Mouse (Mus musculus) small intestine, adult 2 months (tissue): ENCODE results near the gene Chchd3.

ENCODE experiments used
- CTCF ChIP-seq: fragments of 200-500 bp; IDR thresholded peaks from 2 replicates; pipeline ENCODE4 v1.5.1; 2012; ENCODE audit warnings: low read depth, mild to moderate bottlenecking, control low read depth, inconsistent platforms, low read length, moderate library complexity, mixed read lengths; ENCODE audit not compliant: insufficient replicate concordance, insufficient read length; ENCODE audit errors: extremely low read depth
- POLR2A ChIP-seq: fragments of 200-500 bp; IDR thresholded peaks from 2 replicates; pipeline ENCODE4 v1.6.1; 2012; ENCODE audit warnings: low read depth, mild to moderate bottlenecking, control low read depth, inconsistent platforms, low read length, moderate library complexity

GRCm38 (mm10) chr6:33051642-33052041 lies 8.4 kb downstream of the Chchd3 start:
- TF ChIP-seq CTCF = no peak
- no peak for TF ChIP-seq POLR2A
